Comparison of ENCODE assay signal across 21 mouse cellular contexts in genomic region chr8:106364278-106364677, GRCm38 (mm10). TPM values are rescaled to one million over a fixed set of nuclear protein-coding genes. Genes with fewer than 3 reads are reported as not detected.
DNase-seq lines count a peak whose midpoint lies in the region; ATAC-seq and TF ChIP-seq lines count a peak whose summit lies in the region.
"Had no signal": no experiment of that assay in that cellular context is flagged by ENCODE, and none has a peak within 500 bp of the region (broad histone marks: within the 10 kb centered on the region; RNA-seq: fewer than 3 reads in every experiment).

No protein-coding gene starts in this region.

- H3K4me3 ChIP-seq in gastrocnemius, adult 2 months: no peak overlapping the region
- no peak overlapping the region for H3K4me3 ChIP-seq in MEL (ENCODE audit: control insufficient read depth in 1 of 2, insufficient read depth in 1 of 2, low read depth in 2 of 2, low read length in 2 of 2)
- H3K4me3 ChIP-seq in forebrain, embryonic 10.5 days: no peak overlapping the region
- H3K4me3 ChIP-seq: embryonic facial prominence, embryonic 10.5 days; heart, embryonic 13.5 days; hindbrain, embryonic 12.5 days had no signal

- H3K27me3 ChIP-seq in MEL (ENCODE audit: control insufficient read depth in 1 of 2, insufficient read depth in 2 of 2, low read length in 2 of 2): peaks cover under 1 to 5% of the 10 kb centered on the region in 2 experiments; a peak in 2 of 4 replicates
- H3K27me3 ChIP-seq in splenic B cell, adult 2 months (ENCODE audit: control insufficient read depth, insufficient read depth, low read length, poor library complexity, severe bottlenecking): no peaks in the 10 kb centered on the region
- H3K27me3 ChIP-seq in forebrain, embryonic 10.5 days (ENCODE audit: poor library complexity, severe bottlenecking): no peaks in the 10 kb centered on the region
- H3K27me3 ChIP-seq: heart, embryonic 13.5 days; hindbrain, embryonic 12.5 days had no signal

- TF ChIP-seq POLR2A in MEL (IDR thresholded peaks at IDR 0.05; ENCODE audit: control insufficient read depth in 1 of 2, insufficient read depth in 1 of 2, low read depth in 1 of 2, low read length in 2 of 2, poor library complexity in 1 of 2): no peak

- no peak overlapping the region for H3K9ac ChIP-seq in MEL (ENCODE audit: control insufficient read depth, low read depth, low read length, poor library complexity, severe bottlenecking)
- H3K9ac ChIP-seq: heart, embryonic 13.5 days; hindbrain, embryonic 12.5 days had no signal

- peaks cover 0 to 11% of the 10 kb centered on the region in 2 experiments; a peak in 2 of 4 replicates for H3K36me3 ChIP-seq in MEL (ENCODE audit: control insufficient read depth in 1 of 2, insufficient read depth in 2 of 2, low read length in 2 of 2)
- H3K36me3 ChIP-seq in splenic B cell, adult 2 months (ENCODE audit: control insufficient read depth, insufficient read depth, low read length, poor library complexity, severe bottlenecking): no peaks in the 10 kb centered on the region
- H3K36me3 ChIP-seq in forebrain, embryonic 10.5 days (replicated peaks): no peaks in the 10 kb centered on the region
- H3K36me3 ChIP-seq: embryonic facial prominence, embryonic 10.5 days; G1E; heart, embryonic 13.5 days; hindbrain, embryonic 12.5 days had no signal

- intact Hi-C loops in gastrocnemius, adult 2 months (cut with DNase I): no loop called here

- TF ChIP-seq CTCF in gastrocnemius, adult 2 months (IDR thresholded peaks at IDR 0.05): no peak
- no peak for TF ChIP-seq CTCF in MEL (IDR thresholded peaks at IDR 0.05 in 2 of 3, conservative IDR thresholded peaks at IDR 0.05 in 1 of 3; ENCODE audit: control insufficient read depth in 1 of 3, insufficient read depth in 1 of 3, low read depth in 2 of 3, low read length in 3 of 3, poor library complexity in 1 of 3, severe bottlenecking in 1 of 3)

- peaks cover 8 to 13% of the 10 kb centered on the region in 2 experiments for H3K4me1 ChIP-seq in MEL (ENCODE audit: control insufficient read depth in 1 of 2, insufficient read depth in 2 of 2, low read length in 2 of 2)
- H3K4me1 ChIP-seq in forebrain, embryonic 10.5 days: peaks cover 12% of the 10 kb centered on the region
- H3K4me1 ChIP-seq: embryonic facial prominence, embryonic 10.5 days; heart, embryonic 13.5 days; hindbrain, embryonic 12.5 days had no signal

- H3K9me3 ChIP-seq in MEL (replicated peaks; ENCODE audit: insufficient read depth, low read length): no peaks in the 10 kb centered on the region
- H3K9me3 ChIP-seq in forebrain, embryonic 10.5 days: peaks cover 7% of the 10 kb centered on the region; the same call in 1 of the 2 replicates
- H3K9me3 ChIP-seq: embryonic facial prominence, embryonic 10.5 days; hindbrain, embryonic 12.5 days had no signal

- no peak for TF ChIP-seq RAD21 in MEL (IDR thresholded peaks at IDR 0.05; ENCODE audit: low read depth, low read length)

- WGBS in forebrain, embryonic 10.5 days: 85% methylated on average over 8 of the region's 8 CpGs

- H3K27ac ChIP-seq in gastrocnemius, adult 2 months: no peak overlapping the region
- H3K27ac ChIP-seq in MEL (ENCODE audit: control insufficient read depth, low read depth, low read length): peak overlapping the region; percentile 50; the same call in 1 of the 2 replicates
- H3K27ac ChIP-seq in forebrain, embryonic 10.5 days: no peak overlapping the region
- H3K27ac ChIP-seq: embryonic facial prominence, embryonic 10.5 days; heart, embryonic 13.5 days; hindbrain, embryonic 12.5 days had no signal

- peak; percentile 28 for DNase-seq in gastrocnemius, adult 2 months
- no peak for DNase-seq in gastrocnemius, postnatal 4 days (ENCODE audit: low spot score in 2 of 2)
- peak; percentile 64 for DNase-seq in MEL (ENCODE audit: low read depth, low spot score)
- DNase-seq in splenic B cell, adult 2 months (ENCODE audit: low read depth, low spot score): peak; percentile 50
- DNase-seq in forebrain, embryonic 10.5 days (ENCODE audit: extremely low spot score, low spot score): no peak
- no peak for DNase-seq in embryo, embryonic 10.5 days (ENCODE audit: low spot score)
- DNase-seq: adrenal gland, postnatal 10 days; cerebellum, adult 11 months; cerebellum, adult 8-10 months; cerebellum, postnatal 25 days; gastrocnemius, postnatal 36 days; heart, postnatal 36 days; kidney, adult 18-20 months had no signal

- ATAC-seq in common myeloid progenitor, adult 5-6 weeks (replicated peaks; ENCODE audit: low read depth, poor library complexity, severe bottlenecking): peak; percentile 79; the same call in 1 of the 2 replicates
- no peak for ATAC-seq in inflammation-experienced regulatory T-cells, adult 6 months
- ATAC-seq: forebrain, embryonic 14.5 days; hindbrain, embryonic 16.5 days had no signal

- no peak for TF ChIP-seq EP300 in MEL (IDR thresholded peaks at IDR 0.05; ENCODE audit: low read depth in 1 of 2, low read length in 2 of 2)

- no peaks in the 10 kb centered on the region for H3K79me2 ChIP-seq in MEL (ENCODE audit: control insufficient read depth, insufficient read depth, low read length, poor library complexity)

TF ChIP-seq in MEL, 35 proteins besides CTCF, POLR2A, EP300 and RAD21:
- TF ChIP-seq HCFC1 (IDR thresholded peaks at IDR 0.05; ENCODE audit: low read depth, low read length) (no peak), POLR2AphosphoS2 (IDR thresholded peaks at IDR 0.05; ENCODE audit: low read length) (no peak), E2F4 (IDR thresholded peaks at IDR 0.05; ENCODE audit: borderline replicate concordance, low read depth, low read length) (no peak), ETS1 (IDR thresholded peaks at IDR 0.05; ENCODE audit: low read depth, low read length) (peak; percentile 34; the same call in 1 of the 2 replicates), GATA1 (IDR thresholded peaks at IDR 0.05; ENCODE audit: low read depth, low read length) (no peak), ELF1 (IDR thresholded peaks at IDR 0.05; ENCODE audit: low read depth, low read length) (no peak), MAX (IDR thresholded peaks at IDR 0.05; ENCODE audit: low read length) (peak; percentile 18; the same call in 1 of the 2 replicates), CHD1 (IDR thresholded peaks at IDR 0.05; ENCODE audit: low read depth, low read length) (no peak), NRF1 (IDR thresholded peaks at IDR 0.05; ENCODE audit: insufficient read depth, low read depth, low read length, poor library complexity, severe bottlenecking) (no peak), TAL1 (IDR thresholded peaks at IDR 0.05; ENCODE audit: low read length) (no peak), BHLHE40 (IDR thresholded peaks at IDR 0.05; ENCODE audit: borderline replicate concordance, low read depth, low read length) (peak; percentile 93), TCF12 (IDR thresholded peaks at IDR 0.05; ENCODE audit: low read depth, low read length) (no peak), MEF2A (IDR thresholded peaks at IDR 0.05; ENCODE audit: extremely low read depth, insufficient replicate concordance, low read depth, low read length, poor library complexity, severe bottlenecking) (no peak), UBTF (IDR thresholded peaks at IDR 0.05; ENCODE audit: borderline replicate concordance, insufficient read depth, low read depth, low read length) (no peak), ZC3H11A (IDR thresholded peaks at IDR 0.05; ENCODE audit: low read depth, low read length) (no peak), USF1 (IDR thresholded peaks at IDR 0.05; ENCODE audit: low read depth, low read length) (peak; percentile 60; the same call in 1 of the 2 replicates), GABPA (IDR thresholded peaks at IDR 0.05; ENCODE audit: low read depth, low read length) (no peak), CHD2 (IDR thresholded peaks at IDR 0.05; ENCODE audit: low read length) (no peak), USF2 (IDR thresholded peaks at IDR 0.05; ENCODE audit: borderline replicate concordance in 1 of 2, insufficient read depth in 1 of 2, low read depth in 1 of 2, low read length in 2 of 2) (no peak), MAZ (IDR thresholded peaks at IDR 0.05; ENCODE audit: low read depth, low read length) (no peak), POLR2AphosphoS5 (IDR thresholded peaks at IDR 0.05; ENCODE audit: borderline replicate concordance, low read depth, low read length) (no peak), ZKSCAN1 (IDR thresholded peaks at IDR 0.05; ENCODE audit: low read depth, low read length) (no peak)
TF ChIP-seq in MEL: peak in this region for 4.

RNA-seq across cellular contexts. Expression of gene Smpd3, which starts 26.5 kb away (rescaled TPM):
- total RNA-seq in gastrocnemius, adult 2 months (2021): 1 to 10 TPM in 1 of 2 experiments, under 1 TPM in 1; 0.79 to 1.9 TPM
- 1 to 10 TPM; 1.3 to 2.0 TPM for total RNA-seq in gastrocnemius, postnatal 4 days (2021)
- total RNA-seq in MEL (2012; rRNA removed): 0.04 and 0.07 TPM in 2 replicates
- under 1 TPM in 1 of 2 experiments, not detected in 1; 0.08 TPM for polyA plus RNA-seq in MEL (2012; ENCODE audit: insufficient read depth in 1 of 2, insufficient read length in 2 of 2, low read depth in 1 of 2, low replicate concordance in 2 of 2, missing spikeins in 1 of 2)
- total RNA-seq in common myeloid progenitor, adult 5-6 weeks (2017): 0.14 and 0.92 TPM in 2 replicates
- polyA plus RNA-seq in inflammation-experienced regulatory T-cells, adult 6 months (2017; shearing (Covaris generic)): not detected
- polyA plus RNA-seq in forebrain, embryonic 10.5 days (2016; fragmentation: Nextera tagmentation; extraction: Ambion mirVana): 5.3 and 6.2 TPM in 2 replicates
- total RNA-seq: G1E had no signal
- polyA plus RNA-seq: G1E had no signal

RNA-seq across cellular contexts. Expression of gene Zfp90, which starts 50.8 kb away (rescaled TPM):
- 1 to 10 TPM; 1.2 to 1.7 TPM for total RNA-seq in gastrocnemius, adult 2 months (2021)
- total RNA-seq in gastrocnemius, postnatal 4 days (2021): 10 to 100 TPM in 1 of 2 experiments, 1 to 10 TPM in 1; 8.7 to 11.0 TPM
- 2.5 and 2.6 TPM in 2 replicates for total RNA-seq in MEL (2012; rRNA removed)
- polyA plus RNA-seq in MEL (2012; ENCODE audit: insufficient read depth in 1 of 2, insufficient read length in 2 of 2, low read depth in 1 of 2, low replicate concordance in 2 of 2, missing spikeins in 1 of 2): 1 to 10 TPM in 1 of 2 experiments, not detected in 1; 3.9 TPM
- total RNA-seq in common myeloid progenitor, adult 5-6 weeks (2017): 13.4 and 13.5 TPM in 2 replicates
- 1 to 10 TPM; 2.6 to 5.2 (median 3.6) TPM for polyA plus RNA-seq in inflammation-experienced regulatory T-cells, adult 6 months (2017; shearing (Covaris generic))
- polyA plus RNA-seq in forebrain, embryonic 10.5 days (2016; fragmentation: Nextera tagmentation; extraction: Ambion mirVana): 22.3 and 24.5 TPM in 2 replicates
- polyA plus RNA-seq: G1E had no signal

Comparison
In these comparisons a context has a peak if more than half of its experiments do, and no peak if none do; other contexts are left out.
1. DNase-seq: peak in gastrocnemius, adult 2 months (single experiment), MEL (single experiment) and splenic B cell, adult 2 months (single experiment); none in gastrocnemius, postnatal 4 days (0 of 2), forebrain, embryonic 10.5 days (single experiment) and embryo, embryonic 10.5 days (single experiment).